Mouse (Mus musculus) yolk sac, embryonic 10.5 days (tissue): ENCODE measurements around the gene Vav3.
"Not testable (repeated sequence)": the region's sequence is repeated elsewhere in the genome, so short reads cannot be mapped to it uniquely, and the experiment has no call there.

Experiments
- DNase-seq: peaks from one replicate; pipeline ENCODE4 v3.0.0-alpha.2; 2017; ENCODE audit warnings: low spot score

Vav3 gene

DNA sequence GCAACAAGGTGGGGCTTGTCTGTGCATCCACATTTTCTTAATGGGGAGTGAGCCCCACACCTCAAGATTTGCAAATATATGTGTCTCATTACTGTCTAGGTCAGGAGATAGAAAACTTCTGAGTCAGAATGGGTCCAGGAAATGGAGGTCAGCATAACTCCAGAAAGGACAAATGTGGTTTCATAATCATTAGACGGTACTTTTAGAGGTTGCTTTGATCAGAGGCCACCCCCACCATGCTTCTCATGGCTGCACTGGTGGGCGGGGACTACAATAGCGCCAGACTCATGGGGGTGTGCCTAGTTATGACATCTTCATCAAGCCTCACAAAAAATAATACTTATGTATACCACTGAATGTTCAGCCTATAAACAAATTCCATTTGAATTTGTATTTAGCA, 103.6 kb downstream of the Vav3 start:
- no peak for DNase-seq

DNA sequence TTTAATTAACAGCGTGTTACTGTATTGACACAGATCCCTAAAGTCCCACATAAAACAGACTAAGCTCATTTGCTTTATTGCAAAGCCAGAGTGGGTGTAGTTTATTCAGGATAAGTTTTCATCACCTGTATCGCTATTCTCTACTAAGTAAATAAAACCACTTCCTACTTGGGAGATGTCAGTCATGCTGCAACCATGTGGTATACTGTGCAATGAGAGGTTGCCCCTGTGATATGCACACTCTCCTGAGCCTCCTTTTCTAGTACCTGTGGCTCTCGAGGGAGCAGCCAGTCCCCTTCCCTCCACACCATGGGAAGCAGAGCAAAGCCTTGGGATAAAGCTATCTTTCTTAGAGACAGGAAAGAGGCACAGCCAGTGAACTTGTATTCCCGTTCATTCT, 106.5 kb downstream of the Vav3 start:
- DNase-seq = no peak

DNA sequence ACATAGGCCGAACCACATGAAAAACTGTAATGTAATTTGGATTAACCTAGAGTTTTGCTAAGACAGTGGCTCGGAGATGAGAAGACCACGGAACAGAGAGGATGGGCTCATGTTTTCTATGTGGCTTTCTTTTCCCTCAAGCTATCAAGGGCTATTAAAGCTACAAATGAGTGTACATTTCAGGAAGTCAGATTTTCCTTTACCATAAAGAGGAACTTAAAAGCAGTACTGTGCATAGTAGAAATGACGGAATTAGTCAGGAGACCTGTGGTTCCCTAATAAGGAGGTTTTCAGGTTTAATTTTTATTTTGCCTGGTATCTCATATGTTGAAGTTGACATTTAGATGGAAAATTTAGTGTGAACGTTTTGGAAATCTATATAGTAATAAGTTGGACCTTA, 107.8 kb downstream of the Vav3 start:
- not testable (repeated sequence) for DNase-seq

DNA sequence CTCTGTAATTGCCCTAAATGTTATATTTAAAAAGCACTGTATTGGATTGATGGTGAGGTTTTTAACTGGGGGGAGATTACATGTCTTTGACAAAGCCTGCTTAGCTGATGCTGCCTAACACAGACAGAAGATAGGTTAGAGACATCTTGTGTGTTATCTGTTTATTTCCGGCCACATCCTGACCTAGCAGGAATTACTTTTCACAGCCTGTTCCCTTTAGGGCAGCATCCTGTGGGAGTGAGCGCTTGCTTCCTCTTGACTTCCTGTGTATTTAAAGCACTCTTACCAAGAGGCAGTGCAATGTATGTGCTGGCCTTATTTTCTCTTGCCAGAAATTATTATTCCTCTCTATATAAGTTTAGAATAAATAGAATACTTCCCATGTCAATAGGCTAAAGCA, 111.5 kb downstream of the Vav3 start:
- DNase-seq = no peak

DNA sequence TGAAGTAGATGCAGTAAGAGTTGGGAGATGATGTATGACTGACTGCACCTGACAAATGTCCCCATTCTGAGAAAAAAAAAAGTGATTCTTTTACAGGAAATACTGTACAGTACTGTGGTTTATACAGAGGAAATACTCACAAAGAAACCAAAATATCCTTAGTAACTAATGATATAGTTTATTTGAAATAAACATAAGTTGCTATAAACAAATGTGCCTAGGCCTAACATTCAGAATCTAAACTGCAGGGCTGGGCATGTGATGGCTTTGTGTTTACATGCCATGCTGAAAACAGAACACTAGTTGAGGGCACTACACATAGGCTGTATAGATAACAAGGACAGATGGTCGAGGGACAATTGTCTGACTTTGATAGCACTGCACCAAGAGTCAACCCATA, 114.2 kb downstream of the Vav3 start:
- DNase-seq = no peak

DNA sequence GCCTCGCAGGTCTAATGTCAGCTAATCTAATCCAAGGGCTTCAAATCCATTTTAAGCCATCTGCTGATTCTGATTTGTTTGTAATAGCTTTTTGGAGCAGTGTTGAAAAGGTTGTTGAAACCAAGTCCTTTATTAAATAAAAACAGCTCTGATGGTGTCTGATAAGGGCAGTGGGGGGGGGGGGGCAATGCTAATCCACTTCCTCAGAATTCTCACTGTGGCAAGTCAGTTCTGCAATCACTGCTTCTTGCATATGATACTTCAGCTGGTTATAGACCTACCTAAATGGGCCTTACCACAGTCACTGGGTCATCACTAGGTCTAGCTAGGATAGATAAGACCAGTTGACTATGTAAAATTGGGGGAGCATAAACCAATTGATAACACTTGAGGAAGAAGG, 115.9 kb downstream of the Vav3 start:
- no peak for DNase-seq

DNA sequence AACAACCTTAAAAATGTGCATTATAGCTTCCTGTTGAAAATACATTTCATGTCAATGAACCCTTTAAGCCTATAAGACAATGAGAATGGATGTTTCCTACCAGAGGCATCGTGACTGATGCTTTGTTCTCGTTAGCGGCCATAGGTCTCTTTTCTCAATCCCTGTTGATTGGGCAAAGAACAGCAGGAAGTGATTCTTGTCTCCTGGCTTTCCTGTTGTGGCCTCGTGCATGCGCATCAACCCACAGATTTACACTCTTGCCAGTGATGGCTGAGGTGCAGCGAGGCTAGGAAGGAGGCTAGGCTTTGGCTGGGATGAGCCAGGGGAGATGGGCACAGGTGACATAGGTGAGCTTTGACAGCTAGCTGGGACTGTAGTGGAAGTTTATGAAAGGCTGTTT, 123.2 kb downstream of the Vav3 start:
- DNase-seq = no peak

DNA sequence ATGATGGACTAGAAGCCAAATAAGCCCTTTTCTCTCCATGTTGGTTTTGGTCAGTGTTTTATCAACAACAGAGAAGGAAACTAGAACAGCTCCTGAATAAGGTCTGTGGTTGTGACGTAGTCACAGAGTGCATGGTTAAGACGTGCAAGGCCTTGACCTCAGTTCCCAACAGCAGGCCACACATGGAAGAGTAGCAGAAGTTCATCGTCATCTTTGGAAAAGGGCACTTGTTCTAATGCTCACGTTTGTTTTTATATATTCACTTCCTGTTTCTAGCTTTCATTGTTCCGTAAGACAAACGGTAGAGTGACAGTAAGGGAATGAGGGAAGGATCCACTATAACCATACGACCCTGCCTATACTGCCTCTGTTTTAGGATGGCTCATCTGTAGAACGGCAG, 124.1 kb downstream of the Vav3 start:
- DNase-seq = no peak

DNA sequence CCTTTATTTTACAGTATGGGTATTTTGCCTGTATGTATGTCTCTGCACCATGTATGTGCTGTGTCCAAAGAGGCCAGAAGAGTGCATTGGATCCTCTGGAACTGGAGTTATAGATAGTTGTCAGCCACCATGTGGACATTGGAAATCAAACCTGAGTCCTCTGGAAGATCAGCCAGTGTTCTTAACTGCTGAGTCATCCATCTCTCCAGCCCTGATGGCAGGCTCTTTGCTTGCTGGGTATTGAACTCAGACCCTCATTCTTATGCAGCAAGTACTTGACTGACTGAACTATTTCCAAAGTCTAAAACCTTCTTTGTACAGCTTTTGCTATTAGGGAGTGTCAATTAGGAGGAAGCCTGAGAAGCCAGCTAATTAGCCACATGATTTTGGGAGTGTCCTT, 126.1 kb downstream of the Vav3 start:
- no peak for DNase-seq

DNA sequence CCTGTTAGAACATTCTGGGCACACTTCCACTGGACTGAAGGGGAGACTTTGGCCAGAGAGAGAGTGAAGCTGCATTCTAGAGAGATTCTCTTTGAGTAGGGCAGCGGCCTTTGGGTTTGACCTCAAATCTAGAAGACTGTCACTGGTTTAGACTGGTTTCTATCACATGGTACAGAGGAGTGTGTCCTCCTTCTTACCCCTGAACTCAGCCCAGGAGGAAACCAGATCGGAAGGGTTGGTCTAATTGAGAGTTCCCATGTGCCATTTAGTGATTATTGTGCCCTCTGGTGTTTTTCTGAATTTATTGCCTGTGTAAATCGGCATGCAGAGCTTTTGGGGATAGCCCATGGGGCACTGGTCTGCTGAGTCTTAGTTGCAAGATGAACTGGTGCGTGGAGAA, 126.8 kb downstream of the Vav3 start:
- DNase-seq = no peak

DNA sequence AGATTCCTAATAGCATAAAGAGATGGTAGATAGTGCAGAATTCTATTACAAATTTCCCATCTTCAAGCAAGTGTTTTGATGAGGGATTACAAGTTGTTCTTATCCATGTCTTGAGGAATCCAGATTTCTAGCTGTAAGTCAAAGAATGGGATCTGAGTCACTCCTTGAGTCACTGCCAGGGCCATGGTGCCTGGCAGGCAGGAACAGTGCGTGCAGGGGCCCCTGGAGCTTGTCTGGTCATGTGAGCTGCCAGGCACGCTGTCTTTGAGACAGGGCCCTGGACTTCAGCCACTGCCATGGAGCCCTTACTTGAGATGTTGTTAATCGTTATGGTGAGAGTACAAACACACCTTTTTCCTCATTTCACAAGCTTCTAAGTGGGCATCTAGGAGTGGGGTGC, 129.0 kb downstream of the Vav3 start:
- DNase-seq = no peak

DNA sequence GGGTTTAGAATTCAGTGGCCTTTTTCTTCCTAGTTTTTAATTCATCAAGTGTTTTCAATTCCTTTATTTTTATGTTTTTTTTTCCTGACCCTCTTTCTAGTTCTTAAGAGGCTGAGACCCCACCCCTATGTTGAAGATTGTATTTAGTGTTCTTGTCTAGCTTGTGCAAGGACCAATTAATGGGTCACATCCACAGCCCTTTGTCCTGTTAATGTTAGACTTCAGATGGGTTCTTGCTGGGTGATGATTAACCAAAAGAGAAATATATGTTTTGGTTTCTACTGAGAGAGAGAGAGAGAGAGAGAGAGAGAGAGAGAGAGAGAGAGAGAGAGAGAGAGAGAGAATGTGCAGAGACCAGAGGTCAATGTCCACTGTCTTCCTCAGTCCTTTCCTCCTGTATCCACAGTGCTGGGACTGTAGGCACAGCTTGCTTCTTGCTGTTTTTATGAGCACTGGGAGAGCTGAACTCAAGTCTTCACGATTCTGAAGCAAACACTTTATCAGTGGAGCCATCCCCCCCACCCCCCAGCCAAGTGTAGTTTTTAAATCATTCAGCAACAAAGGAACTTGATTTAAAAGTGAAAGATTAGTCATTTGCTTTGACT, 130.3 kb downstream of the Vav3 start:
- peak; percentile 33 for DNase-seq

DNA sequence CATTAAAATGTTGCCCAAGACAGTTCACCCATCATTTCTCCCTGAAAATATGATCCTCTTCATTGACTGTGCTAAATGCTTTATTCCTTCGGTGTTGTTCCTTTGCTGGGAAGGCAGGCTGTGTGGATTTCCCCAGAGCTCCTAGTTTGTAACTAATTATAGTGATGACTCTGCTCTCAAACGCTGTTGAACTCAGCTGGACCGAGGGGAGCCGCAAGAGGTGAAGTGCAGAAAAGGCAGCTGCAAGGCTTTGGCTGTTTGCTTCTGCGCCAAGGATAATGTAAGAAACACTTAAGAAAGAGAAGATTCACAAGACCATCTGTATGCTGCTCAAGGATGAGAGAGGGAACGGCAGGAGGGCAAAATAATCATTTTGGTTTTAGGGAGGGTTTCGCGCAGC, 136.1 kb downstream of the Vav3 start:
- DNase-seq = no peak

DNA sequence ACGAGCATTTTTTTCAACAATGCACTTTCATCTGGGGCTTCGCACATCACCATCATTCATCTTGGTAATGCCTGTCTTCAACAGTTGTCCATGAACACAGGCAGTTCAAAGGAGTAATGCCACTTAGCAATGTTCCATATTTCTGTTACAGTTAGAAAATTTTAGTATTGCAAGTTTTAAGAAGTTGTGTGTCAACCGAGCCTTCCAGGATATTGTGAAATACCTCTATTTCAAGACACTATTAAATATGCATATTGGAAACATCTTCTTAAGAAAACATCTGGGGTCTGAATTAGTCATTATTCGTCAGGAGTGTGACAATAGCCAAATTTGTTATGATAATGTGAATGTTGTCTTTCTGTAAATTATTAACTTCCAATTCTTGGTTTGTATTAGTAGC, 137.8 kb downstream of the Vav3 start:
- no peak for DNase-seq

DNA sequence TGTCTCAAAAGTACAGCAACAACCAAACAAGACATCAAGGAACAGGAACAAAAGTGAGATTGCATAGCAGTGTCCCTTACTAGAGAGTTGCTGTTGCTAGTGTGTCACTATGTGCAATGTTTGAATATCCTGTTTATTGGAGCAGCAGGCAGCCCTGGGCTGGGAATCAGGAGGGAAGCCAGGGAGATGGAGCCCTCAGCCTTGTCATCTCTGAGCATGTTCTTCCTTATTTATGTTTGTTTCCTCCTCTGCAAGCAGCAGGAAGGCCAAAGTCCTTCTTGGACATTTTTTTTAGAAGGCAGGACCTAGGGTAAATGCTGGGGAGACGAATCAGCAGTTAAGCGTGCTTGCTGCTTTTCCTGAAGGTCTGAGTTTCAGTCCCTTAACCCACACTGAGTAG, 140.2 kb downstream of the Vav3 start:
- DNase-seq = peak; percentile 14

DNA sequence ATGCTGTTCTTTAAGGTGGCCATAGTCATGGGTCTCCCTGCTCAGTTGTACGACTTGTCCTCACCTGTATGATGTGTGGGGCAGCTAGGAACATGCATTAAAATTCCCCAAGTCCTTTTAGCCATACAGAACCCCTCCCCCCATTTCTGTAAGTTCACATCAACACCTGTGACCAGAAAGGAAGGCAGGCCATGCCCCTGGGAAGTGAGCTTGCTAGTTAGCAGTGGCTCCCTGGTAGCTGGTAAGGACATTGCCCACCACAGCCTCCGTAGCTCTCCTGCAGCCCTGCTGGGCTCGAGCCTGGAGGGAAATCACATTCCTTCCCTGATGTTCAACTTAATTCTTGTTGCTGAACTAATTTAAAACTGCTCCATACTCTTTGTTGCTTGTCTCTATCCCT, 146.3 kb downstream of the Vav3 start:
- no peak for DNase-seq

DNA sequence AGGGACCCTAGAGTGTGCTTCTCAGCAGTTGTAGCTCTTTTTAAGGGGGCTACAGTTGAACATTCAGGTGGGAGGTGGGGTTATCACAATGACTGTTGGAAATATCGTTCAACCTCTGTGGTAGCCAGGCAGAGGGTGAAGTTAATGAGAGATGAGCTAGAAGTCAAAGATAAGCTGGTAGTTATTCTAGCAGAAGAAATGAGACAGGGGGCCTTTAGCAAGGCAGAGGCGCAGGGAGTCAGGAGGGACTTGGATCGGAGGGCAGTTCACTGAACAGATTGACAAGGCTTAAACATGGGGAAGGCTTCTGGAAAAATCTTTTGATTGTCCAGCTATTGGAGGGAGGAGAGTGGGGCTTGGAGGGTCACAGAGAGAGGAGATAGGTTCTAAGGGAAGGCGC, 147.4 kb downstream of the Vav3 start:
- DNase-seq = no peak

DNA sequence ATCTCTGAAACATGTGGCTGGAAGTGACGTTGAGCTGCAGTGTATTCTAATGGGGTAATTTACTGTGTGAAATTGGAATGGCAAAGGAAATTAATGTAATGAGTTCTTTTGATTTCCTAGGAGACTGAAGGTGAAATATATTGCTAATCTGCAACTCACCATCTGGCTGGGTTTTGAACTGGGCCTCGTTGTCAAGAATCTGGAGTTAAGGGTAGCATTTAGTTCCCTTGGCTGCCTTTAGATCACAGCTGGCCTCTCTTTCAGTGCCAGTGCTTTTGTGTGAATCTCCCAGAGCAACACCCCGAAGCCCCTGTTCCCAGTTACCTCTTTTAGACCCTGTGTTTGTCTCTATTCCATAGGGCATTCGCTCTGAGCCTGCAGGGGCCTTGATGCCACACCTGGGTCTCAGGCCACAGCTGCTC, 148.3 kb downstream of the Vav3 start:
- DNase-seq = no peak

DNA sequence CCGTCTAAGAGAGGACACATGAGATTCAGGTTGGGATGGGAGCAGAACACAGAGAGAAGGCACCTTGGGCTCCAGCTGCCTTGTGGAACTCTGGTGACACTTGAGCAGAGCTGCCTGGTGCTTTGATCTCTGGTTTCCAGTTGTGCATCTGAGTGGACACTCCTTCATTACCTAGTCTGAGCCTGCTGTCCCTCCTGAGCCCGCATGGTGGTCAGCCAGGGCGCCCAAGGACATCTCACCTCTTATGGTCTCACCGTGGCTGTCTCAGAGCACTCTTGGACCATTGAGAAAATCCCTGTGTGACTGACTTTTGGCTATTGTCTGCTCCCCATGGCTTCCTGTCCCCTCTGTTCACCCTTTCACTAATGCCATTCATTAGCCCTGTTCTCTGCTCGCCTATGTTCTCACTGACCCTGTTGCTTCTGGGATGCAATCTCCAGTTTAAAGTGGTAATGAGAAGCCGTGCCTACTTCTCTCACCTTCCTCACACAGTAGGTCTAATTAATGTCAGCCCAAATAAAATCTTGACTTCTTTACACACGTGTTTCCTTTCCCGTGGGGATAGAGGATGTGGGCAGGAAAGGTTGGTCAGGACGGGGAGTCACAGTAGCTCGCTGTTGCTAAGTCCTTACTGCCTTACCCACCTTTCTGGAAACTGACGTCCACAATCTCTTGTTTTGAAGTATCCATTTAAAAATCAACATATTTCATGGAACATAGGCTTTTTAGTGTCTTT, 150.3 kb downstream of the Vav3 start:
- DNase-seq = no peak

DNA sequence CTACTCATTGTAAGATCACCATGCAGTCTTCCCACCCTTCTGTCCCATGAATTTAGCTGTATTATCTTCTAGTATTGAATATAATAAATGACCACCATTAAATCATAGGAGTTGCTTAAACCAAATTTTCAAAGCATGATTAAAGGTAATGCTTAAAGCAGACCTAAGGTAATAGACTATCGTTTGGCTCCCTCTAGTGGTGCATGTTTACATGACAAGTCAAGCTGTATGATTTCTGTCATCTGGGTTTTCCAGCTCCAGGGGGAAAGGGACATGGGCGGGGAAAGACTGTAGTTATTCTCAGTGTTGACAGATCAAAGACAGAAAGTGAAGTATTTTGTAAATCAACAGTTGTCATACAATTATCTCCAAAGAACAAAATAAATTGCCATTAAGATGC, 151.1 kb downstream of the Vav3 start:
- DNase-seq = peak; percentile 29

DNA sequence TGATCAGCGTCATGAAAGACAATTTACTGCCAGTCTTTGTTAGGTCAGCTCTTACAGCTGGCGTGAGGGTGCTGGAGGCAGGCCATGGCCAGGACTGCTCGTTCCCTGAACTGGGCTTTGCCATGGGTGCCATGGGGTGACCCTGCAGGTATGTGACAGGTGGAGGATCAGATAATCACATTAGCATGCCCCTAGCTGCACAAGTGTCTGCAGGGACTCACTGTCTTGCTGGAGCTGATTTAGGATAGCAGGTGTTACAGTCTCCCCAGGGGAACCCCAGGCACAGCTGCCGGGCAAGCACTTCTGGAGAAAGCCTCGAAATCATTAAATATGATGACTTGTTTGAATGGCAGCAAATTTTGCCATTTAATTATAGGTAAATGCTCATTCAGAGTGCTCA, 156.0 kb downstream of the Vav3 start:
- DNase-seq = no peak

DNA sequence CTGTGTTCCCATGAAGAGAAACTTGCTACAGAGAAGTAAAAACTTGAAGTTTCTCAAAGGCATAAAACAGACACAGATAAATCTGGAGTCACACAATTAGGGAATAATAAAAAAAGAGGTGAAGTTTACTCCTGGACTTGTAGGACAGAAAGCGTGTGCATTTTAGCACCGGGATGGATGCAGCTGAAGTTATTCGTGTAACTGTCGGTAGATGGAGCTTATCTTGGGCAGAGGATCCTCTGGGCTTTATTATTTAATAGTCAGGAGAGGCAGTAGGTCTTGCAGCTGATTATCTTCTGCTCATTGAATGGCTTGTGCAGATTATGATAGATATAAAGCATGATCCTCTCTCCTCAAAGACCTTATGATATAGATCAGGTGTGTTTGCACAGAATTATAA, 156.6 kb downstream of the Vav3 start:
- no peak for DNase-seq

DNA sequence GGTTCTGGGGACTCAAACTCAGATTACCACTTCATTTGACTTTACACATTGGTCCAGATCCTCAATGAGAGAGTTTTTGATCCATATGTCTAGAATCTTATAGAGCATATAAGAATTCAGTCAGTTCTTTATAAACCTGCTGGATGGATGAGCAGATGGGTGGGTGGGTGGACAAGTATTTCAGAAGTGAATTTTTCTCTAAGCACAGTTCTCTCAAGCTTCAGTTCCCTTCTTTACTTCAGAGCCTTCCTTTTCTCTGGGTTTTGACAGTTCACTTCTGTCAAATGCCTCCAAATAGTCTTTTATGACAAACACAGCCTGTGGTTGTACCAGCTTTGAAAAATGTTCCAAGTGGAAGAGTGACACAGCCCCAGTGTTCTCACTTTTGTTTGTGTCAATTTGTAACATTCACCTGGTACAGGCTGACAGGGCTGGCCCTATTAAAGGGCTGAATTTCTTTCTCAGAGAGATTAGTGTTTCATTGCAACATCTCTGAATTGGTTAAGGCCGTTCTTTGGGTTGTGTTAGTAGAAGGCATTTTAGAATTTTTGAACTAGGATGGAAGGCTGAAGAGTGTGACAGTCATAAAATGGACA, 159.5 kb downstream of the Vav3 start:
- DNase-seq = no peak

DNA sequence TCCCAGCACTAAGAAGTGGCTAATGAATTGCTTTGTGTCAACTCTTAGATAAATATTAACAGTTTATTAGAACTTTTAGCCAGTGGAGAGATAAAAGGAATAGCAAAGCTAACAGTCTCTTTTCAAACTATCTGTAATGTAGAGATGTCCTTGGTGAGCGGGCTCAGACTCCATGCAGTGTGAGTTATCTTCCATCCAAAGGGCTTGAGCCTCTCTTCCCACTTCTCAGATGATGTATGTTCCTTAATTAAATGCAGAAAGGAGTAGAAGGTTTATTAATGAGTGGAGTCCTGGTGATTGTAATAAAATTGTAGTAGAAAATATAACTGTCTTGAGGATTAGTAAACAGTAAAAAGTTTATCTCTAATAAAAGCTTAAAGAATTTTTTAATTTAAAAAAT, 169.3 kb downstream of the Vav3 start:
- no peak for DNase-seq
